Mouse (Mus musculus) hindbrain, embryonic 14.5 days (tissue): ENCODE results near the gene Ccne1. TPM values are rescaled to one million over a fixed set of nuclear protein-coding genes. Genes with fewer than 3 reads are reported as not detected.

Source experiments
- ATAC-seq: fragments of 200-750 bp; cut with Nextera tagmentation; 2 replicates; pipeline ENCODE4 v1.8.0; 2017; ENCODE audit warnings: moderate number of reproducible peaks, mild to moderate bottlenecking, moderate TSS enrichment, moderate library complexity; ENCODE audit not compliant: low FRiP score
- DNase-seq: peaks from one replicate; pipeline ENCODE4 v3.0.0-alpha.2; 2015; ENCODE audit warnings: low spot score
- H3K27ac ChIP-seq: fragments of 300-500 bp; sonication (generic); 2 replicates; pipeline ENCODE4 v1.5.1; 2014; ENCODE audit warnings: mild to moderate bottlenecking, moderate library complexity
- H3K27me3 ChIP-seq: fragments of 300-500 bp; sonication (generic); 2 replicates; pipeline ENCODE4 v1.6.1; 2014; ENCODE audit warnings: mild to moderate bottlenecking, low read length, mixed read lengths; ENCODE audit not compliant: control insufficient read depth, insufficient read depth
- H3K36me3 ChIP-seq: fragments of 300-500 bp; sonication (generic); replicated peaks from 2 replicates; pipeline ENCODE4 v1.6.1; 2014; ENCODE audit not compliant: control insufficient read depth, insufficient read depth
- H3K4me1 ChIP-seq: fragments of 300-500 bp; sonication (generic); replicated peaks from 2 replicates; pipeline ENCODE4 v1.6.1; 2014; ENCODE audit warnings: antibody characterized with exemption, low read length, mixed read lengths; ENCODE audit not compliant: control insufficient read depth, insufficient read depth
- H3K4me2 ChIP-seq: fragments of 300-500 bp; sonication (generic); replicated peaks from 2 replicates; pipeline ENCODE4 v1.6.1; 2014; ENCODE audit warnings: mild to moderate bottlenecking, moderate library complexity
- H3K4me3 ChIP-seq: fragments of 300-500 bp; sonication (generic); replicated peaks from 2 replicates; pipeline ENCODE4 v1.5.1; 2014; ENCODE audit warnings: mild to moderate bottlenecking, low read length
- H3K9ac ChIP-seq: fragments of 300-500 bp; sonication (generic); 2 replicates; pipeline ENCODE4 v1.6.1; 2014
- H3K9me3 ChIP-seq: fragments of 300-500 bp; sonication (generic); 2 replicates; pipeline ENCODE4 v1.6.1; 2016; ENCODE audit warnings: low read length; ENCODE audit not compliant: control insufficient read depth
- WGBS: fragments of 180-500 bp; shearing (Covaris S2); extraction: QIAGEN DNeasy Blood & Tissue Kit; methylation state at CpG from one replicate; pipeline ENCODE4 v1.1.7; 2014; 5-methylcytosine and 5-hydroxymethylcytosine counted together
- polyA plus RNA-seq: library from polyadenylated mRNA; unstranded; fragments of >200 nt; fragmentation: Nextera tagmentation; extraction: Ambion mirVana; gene quantifications from 2 replicates; pipeline ENCODE4 v1.2.1, GENCODE M21; 2014

The Ccne1 gene
- polyA plus RNA-seq, 1 experiment from 2014 or later, result 16.8 TPM

DNA sequence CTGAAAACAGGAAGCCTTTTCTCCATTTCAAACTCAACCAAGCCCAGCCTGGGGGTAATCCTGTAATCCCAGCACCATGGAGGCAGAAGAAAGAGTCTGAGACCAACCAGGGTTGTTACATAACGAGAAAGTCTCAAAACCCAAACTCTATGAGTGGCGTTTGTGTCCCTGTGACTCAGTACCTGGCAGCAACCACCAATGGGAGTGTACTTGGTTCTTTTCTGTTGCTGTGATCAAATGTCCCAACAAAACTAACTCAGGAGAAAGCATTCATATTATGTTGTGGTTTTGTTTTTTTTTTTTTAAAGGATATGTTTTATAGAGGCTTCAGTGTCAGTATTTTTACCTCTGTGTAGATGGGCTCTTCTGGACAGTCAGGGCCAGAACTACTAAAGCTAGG lies 36.7 kb downstream of the Ccne1 start:
- 62% methylated on average over 2 of the region's 2 CpGs for WGBS
- ATAC-seq, result no peak
- H3K27ac ChIP-seq, result no peak overlapping the region

DNA sequence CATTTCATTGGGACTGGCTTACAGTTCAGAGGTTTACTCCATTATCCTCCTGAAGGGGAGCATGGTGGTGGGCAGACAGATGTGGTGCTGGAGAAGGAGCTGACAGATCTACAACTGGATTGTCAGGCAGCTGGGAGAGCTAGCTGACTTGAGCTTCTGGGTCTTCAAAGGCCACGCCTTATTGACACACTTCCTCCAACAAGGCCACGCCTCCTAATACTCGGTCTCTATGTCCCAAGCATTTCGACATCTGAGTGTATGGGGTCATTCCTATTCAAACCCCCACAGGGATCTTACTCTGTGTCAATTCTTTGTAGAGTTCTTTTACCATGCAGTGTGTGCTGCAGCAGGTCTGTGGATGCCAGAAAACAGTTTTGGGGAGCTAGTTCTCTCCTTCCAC lies 42.9 kb downstream of the Ccne1 start:
- no peak overlapping the region for H3K4me2 ChIP-seq
- H3K9ac ChIP-seq, result no peak overlapping the region
- no peaks in the 10 kb centered on the region for H3K9me3 ChIP-seq
- no peak for DNase-seq
- H3K27ac ChIP-seq, result no peak overlapping the region
- H3K27me3 ChIP-seq, result no peaks in the 10 kb centered on the region
- no peak for ATAC-seq
- WGBS, result 61% methylated on average over 4 of the region's 4 CpGs
- H3K36me3 ChIP-seq, result no peaks in the 10 kb centered on the region
- no peaks in the 10 kb centered on the region for H3K4me1 ChIP-seq
- no peak overlapping the region for H3K4me3 ChIP-seq

More for the DNA sequence above, 36.7 kb downstream of the Ccne1 start:
- H3K4me2 ChIP-seq, result no peak overlapping the region
- H3K4me3 ChIP-seq, result no peak overlapping the region
- DNase-seq, result no peak
- no peaks in the 10 kb centered on the region for H3K9me3 ChIP-seq
- H3K36me3 ChIP-seq, result no peaks in the 10 kb centered on the region
- peaks cover 13% of the 10 kb centered on the region for H3K4me1 ChIP-seq
- H3K9ac ChIP-seq, result no peak overlapping the region
- no peaks in the 10 kb centered on the region for H3K27me3 ChIP-seq

DNA sequence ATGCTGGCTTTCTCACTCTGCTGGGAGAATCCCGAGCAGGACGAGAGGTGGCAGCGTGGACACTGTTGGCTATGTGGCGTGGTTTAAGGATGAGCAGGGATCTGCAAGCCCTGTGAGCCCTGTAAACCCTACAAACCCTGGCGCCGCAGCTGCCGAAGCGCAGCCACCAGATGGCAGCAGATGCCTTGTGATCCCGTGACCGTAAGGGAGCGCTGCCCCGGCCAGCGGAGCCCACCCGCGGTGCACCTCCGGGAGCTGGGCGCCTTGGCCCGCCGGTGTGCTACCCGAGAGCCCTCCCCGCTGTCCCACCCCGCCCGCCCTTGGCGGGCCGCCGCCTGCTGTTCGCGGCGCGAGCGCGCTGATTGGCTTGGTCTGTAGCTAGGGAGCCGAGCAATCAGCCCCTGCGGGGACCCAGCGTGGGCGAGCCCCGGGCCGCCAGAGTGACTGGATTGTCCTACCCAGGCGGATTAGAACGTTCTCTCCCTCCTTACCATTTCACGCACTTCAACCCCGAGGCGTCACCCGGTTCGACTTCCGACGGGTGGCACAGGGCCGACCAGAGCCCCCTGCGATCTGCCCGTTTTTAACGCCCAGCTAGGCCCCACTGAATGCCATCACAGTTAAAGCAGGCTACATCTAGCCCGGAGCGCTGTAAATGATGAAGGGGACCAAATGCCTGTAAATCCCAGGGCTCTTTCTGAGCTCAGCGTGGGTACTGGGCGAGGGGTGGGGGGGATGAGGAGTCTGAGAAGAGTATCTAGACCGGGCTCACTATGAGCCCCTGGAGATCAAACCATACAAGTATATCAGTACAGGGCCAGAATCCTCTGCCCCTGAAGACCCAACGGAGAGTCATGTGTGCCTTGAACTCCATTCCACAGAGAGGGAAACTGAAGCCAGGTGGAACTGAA lies 46.0 kb downstream of the Ccne1 start:
- H3K4me3 ChIP-seq, result peak overlapping the region; percentile 46
- 1% methylated on average over 57 of the region's 57 CpGs for WGBS
- H3K9ac ChIP-seq, result peak overlapping the region; percentile 76
- no peaks in the 10 kb centered on the region for H3K36me3 ChIP-seq
- H3K27me3 ChIP-seq, result no peaks in the 10 kb centered on the region
- peak; percentile 92 for DNase-seq
- no peaks in the 10 kb centered on the region for H3K4me1 ChIP-seq
- H3K27ac ChIP-seq, result peak overlapping the region; percentile 67; the same call in 1 of the 2 replicates
- peak; percentile 91 for ATAC-seq
- H3K4me2 ChIP-seq, result peak overlapping the region; percentile 74
- H3K9me3 ChIP-seq, result no peaks in the 10 kb centered on the region

DNA sequence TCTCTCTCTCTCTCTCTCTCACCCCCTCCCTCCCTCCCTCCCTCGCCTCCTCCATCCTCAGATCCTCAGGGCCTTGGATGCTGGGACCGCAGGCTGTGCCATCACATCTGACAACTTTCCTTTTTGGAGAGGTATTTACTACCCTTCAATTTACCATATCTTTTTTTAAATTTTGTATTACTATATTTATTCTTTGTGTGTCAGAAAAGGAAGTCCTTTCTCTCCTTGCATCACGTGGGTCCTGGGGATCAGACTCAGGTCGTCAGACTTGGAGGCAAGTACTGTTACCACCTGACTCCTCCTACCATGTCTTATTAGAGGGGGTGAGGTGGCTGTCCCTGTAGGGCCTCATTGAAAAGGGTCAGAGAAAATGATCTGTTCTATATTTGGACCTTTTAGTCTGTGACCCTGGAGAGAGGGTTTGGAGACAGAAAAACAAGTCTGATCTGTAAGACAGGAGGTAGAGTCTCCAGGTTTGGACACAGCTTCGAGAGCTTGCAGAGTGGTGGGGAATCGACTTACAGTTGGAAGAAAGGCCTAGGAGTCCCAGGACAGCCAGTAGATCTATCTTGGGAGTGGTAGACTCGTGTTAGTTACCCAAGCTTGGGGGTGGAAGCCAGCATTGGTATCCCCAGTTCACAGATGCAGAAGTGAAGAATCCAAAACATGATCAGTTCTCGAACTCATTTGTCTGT lies 47.6 kb downstream of the Ccne1 start:
- no peaks in the 10 kb centered on the region for H3K27me3 ChIP-seq

DNA sequence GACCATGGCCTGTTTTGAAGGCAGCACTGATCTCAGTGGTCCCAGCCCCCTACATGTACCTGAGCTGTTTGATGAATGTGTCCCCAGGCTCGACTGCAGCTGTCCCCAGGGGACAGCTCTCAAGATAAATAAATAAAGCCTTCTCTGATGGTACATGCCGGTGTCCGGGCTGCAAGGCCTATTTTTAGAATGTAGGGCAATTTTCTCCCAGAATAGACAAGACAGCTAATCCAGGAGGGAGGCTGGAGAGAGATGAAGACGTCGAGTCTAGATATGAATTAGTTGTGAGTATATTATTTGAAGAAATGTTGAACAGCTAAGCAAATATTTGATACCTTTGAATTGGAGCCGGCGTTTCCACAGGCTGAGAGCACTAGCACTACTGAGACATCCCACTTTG lies 48.2 kb downstream of the Ccne1 start:
- DNase-seq, result no peak
- H3K9me3 ChIP-seq, result no peaks in the 10 kb centered on the region
- no peak overlapping the region for H3K9ac ChIP-seq

More for the DNA sequence above, 47.6 kb downstream of the Ccne1 start:
- no peaks in the 10 kb centered on the region for H3K4me1 ChIP-seq
- 84% methylated on average over 8 of the region's 8 CpGs for WGBS
- H3K27ac ChIP-seq, result no peak overlapping the region
- DNase-seq, result no peak
- no peaks in the 10 kb centered on the region for H3K9me3 ChIP-seq
- ATAC-seq, result no peak
- no peak overlapping the region for H3K4me3 ChIP-seq
- no peak overlapping the region for H3K9ac ChIP-seq
- no peaks in the 10 kb centered on the region for H3K36me3 ChIP-seq
- H3K4me2 ChIP-seq, result no peak overlapping the region

DNA sequence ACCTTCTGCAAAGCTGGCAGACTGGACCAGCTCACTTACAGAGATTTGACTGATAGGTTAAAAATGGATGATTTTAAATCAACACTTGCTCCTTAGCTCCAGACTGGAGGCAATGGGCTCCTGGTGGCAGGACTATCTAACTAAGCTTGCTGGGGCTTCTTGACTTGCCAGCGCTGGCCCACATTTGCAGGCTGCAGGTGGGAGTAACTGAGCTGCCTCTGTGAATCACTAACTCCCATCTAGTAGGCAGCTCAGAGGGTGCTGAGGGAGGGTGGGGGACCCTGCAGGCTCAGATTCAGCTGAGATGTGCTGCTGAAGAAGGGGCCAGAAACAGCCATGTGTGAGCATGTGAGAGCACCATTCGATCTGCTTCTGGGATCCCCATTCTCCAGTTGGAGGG lies 51.3 kb downstream of the Ccne1 start:
- no peaks in the 10 kb centered on the region for H3K4me1 ChIP-seq
- ATAC-seq (no peak), DNase-seq (no peak)
- H3K36me3 ChIP-seq, result no peaks in the 10 kb centered on the region
- no peaks in the 10 kb centered on the region for H3K9me3 ChIP-seq
- H3K9ac ChIP-seq, result no peak overlapping the region
- H3K4me2 ChIP-seq, result no peak overlapping the region
- H3K27ac ChIP-seq, result no peak overlapping the region
- no peaks in the 10 kb centered on the region for H3K27me3 ChIP-seq
- 97% methylated on average over 2 of the region's 2 CpGs for WGBS
- no peak overlapping the region for H3K4me3 ChIP-seq

More for the DNA sequence above, 48.2 kb downstream of the Ccne1 start:
- no peak for ATAC-seq
- Histone ChIP-seq H3K36me3 (no peaks in the 10 kb centered on the region), H3K27me3 (no peaks in the 10 kb centered on the region), H3K27ac (no peak overlapping the region), H3K4me1 (no peaks in the 10 kb centered on the region), H3K4me3 (no peak overlapping the region), H3K4me2 (no peak overlapping the region)
- WGBS, result 57% methylated on average over 7 of the region's 7 CpGs

DNA sequence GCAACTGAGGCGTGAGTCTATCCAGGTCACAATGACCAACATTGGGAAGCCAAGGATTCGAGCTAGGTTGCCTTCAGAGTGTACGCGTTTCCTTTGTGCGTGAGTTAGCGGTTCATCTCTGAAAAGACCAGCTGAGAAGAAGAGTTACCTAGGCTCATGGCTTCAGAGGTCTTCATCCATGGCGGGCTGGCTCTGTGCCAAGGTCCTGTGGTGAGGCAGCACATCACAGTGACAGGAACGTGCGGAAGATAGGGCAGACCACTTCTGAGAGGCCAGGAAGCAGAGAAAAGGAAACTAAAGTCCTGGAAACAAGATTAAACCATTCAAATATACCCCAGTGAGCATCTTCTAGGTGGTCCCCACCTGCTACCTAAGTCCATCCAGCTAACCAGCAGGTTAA lies 53.1 kb downstream of the Ccne1 start:
- no peak overlapping the region for H3K9ac ChIP-seq
- H3K27me3 ChIP-seq, result no peaks in the 10 kb centered on the region
- H3K27ac ChIP-seq, result no peak overlapping the region
- 87% methylated on average over 9 of the region's 9 CpGs for WGBS
- no peaks in the 10 kb centered on the region for H3K36me3 ChIP-seq
- H3K4me3 ChIP-seq, result no peak overlapping the region
- DNase-seq, result no peak
- no peaks in the 10 kb centered on the region for H3K9me3 ChIP-seq
- ATAC-seq, result no peak
- no peak overlapping the region for H3K4me2 ChIP-seq
- no peaks in the 10 kb centered on the region for H3K4me1 ChIP-seq

Other genes starting within 250 kb of the Ccne1 start
- gene Uri1, start 84.0 kb downstream of the Ccne1 start, polyA plus RNA-seq, result 34.4 and 41.8 TPM in 2 replicates
- gene 1600014C10Rik, start 75.7 kb upstream of the Ccne1 start, polyA plus RNA-seq, result 29.2 and 33.9 TPM in 2 replicates
- 0.66 and 0.90 TPM in 2 replicates for gene Plekhf1, start 120.5 kb upstream of the Ccne1 start, polyA plus RNA-seq
- 77.8 and 81.9 TPM in 2 replicates for gene Pop4, start 163.9 kb upstream of the Ccne1 start, polyA plus RNA-seq